Mouse (Mus musculus): Measurements from ENCODE around the gene Dpf3. TPM values are rescaled to one million over a fixed set of nuclear protein-coding genes. Genes with fewer than 3 reads are reported as not detected.

Dpf3 gene
- polyA plus RNA-seq, 1 experiment from 2014 or later: 23.2 TPM

GRCm38 (mm10) chr12:83411721-83412521, 75.6 kb downstream of the Dpf3 start:
- ATAC-seq (ENCODE audit: insufficient number of reproducible peaks, insufficient read depth, low FRiP score, low read depth): peak; percentile 55
- Histone ChIP-seq H3K27me3 (ENCODE audit: control insufficient read depth, insufficient read depth, low read length) (no peaks in the 10 kb centered on the region), H3K27ac (replicated peaks in 1 of 2; ENCODE audit: control insufficient read depth in 1 of 2, insufficient read depth in 1 of 2, low read depth in 2 of 2, low read length in 2 of 2) (peak overlapping the region; percentile 65 to 83), H3K4me3 (ENCODE audit: control insufficient read depth in 1 of 2, insufficient read depth in 1 of 2, low read depth in 1 of 2, low read length in 2 of 2) (peak overlapping the region in 1 of 2 experiments; percentile 4; a peak in 1 of 4 replicates), H3K36me3 (ENCODE audit: control insufficient read depth, insufficient read depth, low read length) (no peaks in the 10 kb centered on the region), H3K9me3 (ENCODE audit: control insufficient read depth, low read length) (no peaks in the 10 kb centered on the region), H3K9ac (ENCODE audit: low read length) (peak overlapping the region; percentile 63), H3K4me1 (ENCODE audit: control insufficient read depth in 2 of 2, insufficient read depth in 2 of 2, low read length in 2 of 2) (peaks cover 24 to 45% of the 10 kb centered on the region in 2 experiments), H3K4me2 (ENCODE audit: low read length) (peak overlapping the region; percentile 54)
- WGBS: 23% methylated on average over 17 of the region's 17 CpGs

GRCm38 (mm10) chr12:83411032-83411431, 76.5 kb downstream of the Dpf3 start:
- Histone ChIP-seq H3K27ac (replicated peaks in 1 of 2; ENCODE audit: control insufficient read depth in 1 of 2, insufficient read depth in 1 of 2, low read depth in 2 of 2, low read length in 2 of 2) (peak overlapping the region in 1 of 2 experiments; percentile 83; a peak in 1 of 4 replicates), H3K4me1 (ENCODE audit: control insufficient read depth in 2 of 2, insufficient read depth in 2 of 2, low read length in 2 of 2) (peaks cover 24 to 54% of the 10 kb centered on the region in 2 experiments), H3K36me3 (ENCODE audit: control insufficient read depth, insufficient read depth, low read length) (no peaks in the 10 kb centered on the region), H3K4me3 (ENCODE audit: control insufficient read depth in 1 of 2, insufficient read depth in 1 of 2, low read depth in 1 of 2, low read length in 2 of 2) (no peak overlapping the region), H3K4me2 (ENCODE audit: low read length) (peak overlapping the region; percentile 54; the same call in 1 of the 2 replicates), H3K9me3 (ENCODE audit: control insufficient read depth, low read length) (no peaks in the 10 kb centered on the region), H3K27me3 (ENCODE audit: control insufficient read depth, insufficient read depth, low read length) (no peaks in the 10 kb centered on the region), H3K9ac (ENCODE audit: low read length) (peak overlapping the region; percentile 41; the same call in 1 of the 2 replicates)
- 65% methylated on average over 5 of the region's 5 CpGs for WGBS
- no peak for ATAC-seq (ENCODE audit: insufficient number of reproducible peaks, insufficient read depth, low FRiP score, low read depth)

GRCm38 (mm10) chr12:83405374-83406125, 82.0 kb downstream of the Dpf3 start:
- H3K4me1 ChIP-seq (ENCODE audit: control insufficient read depth in 2 of 2, insufficient read depth in 2 of 2, low read length in 2 of 2): peaks cover 12 to 34% of the 10 kb centered on the region in 2 experiments
- no peak overlapping the region for H3K9ac ChIP-seq (ENCODE audit: low read length)
- WGBS: 84% methylated on average over 12 of the region's 12 CpGs

GRCm38 (mm10) chr12:83402270-83402669, 85.2 kb downstream of the Dpf3 start:
- H3K9me3 ChIP-seq (ENCODE audit: control insufficient read depth, low read length): no peaks in the 10 kb centered on the region
- H3K4me2 ChIP-seq (ENCODE audit: low read length): no peak overlapping the region
- no peaks in the 10 kb centered on the region for H3K36me3 ChIP-seq (ENCODE audit: control insufficient read depth, insufficient read depth, low read length)
- peaks cover 10 to 23% of the 10 kb centered on the region in 2 experiments for H3K4me1 ChIP-seq (ENCODE audit: control insufficient read depth in 2 of 2, insufficient read depth in 2 of 2, low read length in 2 of 2)
- WGBS: 58% methylated on average over 5 of the region's 5 CpGs
- H3K27me3 ChIP-seq (ENCODE audit: control insufficient read depth, insufficient read depth, low read length): no peaks in the 10 kb centered on the region
- H3K4me3 ChIP-seq (ENCODE audit: control insufficient read depth in 1 of 2, insufficient read depth in 1 of 2, low read depth in 1 of 2, low read length in 2 of 2): no peak overlapping the region
- H3K27ac ChIP-seq (replicated peaks in 1 of 2; ENCODE audit: control insufficient read depth in 1 of 2, insufficient read depth in 1 of 2, low read depth in 2 of 2, low read length in 2 of 2): no peak overlapping the region; a peak in 1 of 4 replicates
- peak overlapping the region; percentile 16; the same call in 1 of the 2 replicates for H3K9ac ChIP-seq (ENCODE audit: low read length)
- no peak for ATAC-seq (ENCODE audit: insufficient number of reproducible peaks, insufficient read depth, low FRiP score, low read depth)

More at GRCm38 (mm10) chr12:83405374-83406125, 82.0 kb downstream of the Dpf3 start:
- no peak overlapping the region for H3K4me3 ChIP-seq (ENCODE audit: control insufficient read depth in 1 of 2, insufficient read depth in 1 of 2, low read depth in 1 of 2, low read length in 2 of 2)
- H3K27me3 ChIP-seq (ENCODE audit: control insufficient read depth, insufficient read depth, low read length): no peaks in the 10 kb centered on the region
- ATAC-seq (ENCODE audit: insufficient number of reproducible peaks, insufficient read depth, low FRiP score, low read depth): no peak
- no peak overlapping the region for H3K4me2 ChIP-seq (ENCODE audit: low read length)
- no peaks in the 10 kb centered on the region for H3K9me3 ChIP-seq (ENCODE audit: control insufficient read depth, low read length)
- H3K36me3 ChIP-seq (ENCODE audit: control insufficient read depth, insufficient read depth, low read length): no peaks in the 10 kb centered on the region
- no peak overlapping the region for H3K27ac ChIP-seq (replicated peaks in 1 of 2; ENCODE audit: control insufficient read depth in 1 of 2, insufficient read depth in 1 of 2, low read depth in 2 of 2, low read length in 2 of 2)

- Histone ChIP-seq H3K4me3 (ENCODE audit: control insufficient read depth in 1 of 2, insufficient read depth in 1 of 2, low read depth in 1 of 2, low read length in 2 of 2) (no peak overlapping the region), H3K36me3 (ENCODE audit: control insufficient read depth, insufficient read depth, low read length) (no peaks in the 10 kb centered on the region), H3K27me3 (ENCODE audit: control insufficient read depth, insufficient read depth, low read length) (no peaks in the 10 kb centered on the region), H3K27ac (replicated peaks in 1 of 2; ENCODE audit: control insufficient read depth in 1 of 2, insufficient read depth in 1 of 2, low read depth in 2 of 2, low read length in 2 of 2) (no peak overlapping the region), H3K9me3 (ENCODE audit: control insufficient read depth, low read length) (no peaks in the 10 kb centered on the region), H3K9ac (ENCODE audit: low read length) (no peak overlapping the region), H3K4me2 (ENCODE audit: low read length) (no peak overlapping the region), H3K4me1 (ENCODE audit: control insufficient read depth in 2 of 2, insufficient read depth in 2 of 2, low read length in 2 of 2) (peaks cover 10 to 31% of the 10 kb centered on the region in 2 experiments)
- WGBS: 90% methylated on average over 16 of the region's 16 CpGs
- ATAC-seq (ENCODE audit: insufficient number of reproducible peaks, insufficient read depth, low FRiP score, low read depth): no peak
Measured at GRCm38 (mm10) chr12:83392011-83392410, 95.5 kb downstream of the Dpf3 start.

GRCm38 (mm10) chr12:83387554-83387953, 100.0 kb downstream of the Dpf3 start:
- H3K4me2 ChIP-seq (ENCODE audit: low read length): no peak overlapping the region
- H3K27me3 ChIP-seq (ENCODE audit: control insufficient read depth, insufficient read depth, low read length): no peaks in the 10 kb centered on the region
- H3K4me1 ChIP-seq (ENCODE audit: control insufficient read depth in 2 of 2, insufficient read depth in 2 of 2, low read length in 2 of 2): peaks cover 15 to 26% of the 10 kb centered on the region in 2 experiments; a peak in 3 of 4 replicates
- WGBS: 9% methylated on average over 3 of the region's 3 CpGs
- no peaks in the 10 kb centered on the region for H3K36me3 ChIP-seq (ENCODE audit: control insufficient read depth, insufficient read depth, low read length)
- H3K4me3 ChIP-seq (ENCODE audit: control insufficient read depth in 1 of 2, insufficient read depth in 1 of 2, low read depth in 1 of 2, low read length in 2 of 2): no peak overlapping the region
- ATAC-seq (ENCODE audit: insufficient number of reproducible peaks, insufficient read depth, low FRiP score, low read depth): no peak
- H3K9ac ChIP-seq (ENCODE audit: low read length): no peak overlapping the region
- H3K9me3 ChIP-seq (ENCODE audit: control insufficient read depth, low read length): no peaks in the 10 kb centered on the region
- H3K27ac ChIP-seq (replicated peaks in 1 of 2; ENCODE audit: control insufficient read depth in 1 of 2, insufficient read depth in 1 of 2, low read depth in 2 of 2, low read length in 2 of 2): no peak overlapping the region

GRCm38 (mm10) chr12:83381072-83381471, 106.4 kb downstream of the Dpf3 start:
- no peak for ATAC-seq (ENCODE audit: insufficient number of reproducible peaks, insufficient read depth, low FRiP score, low read depth)
- H3K9me3 ChIP-seq (ENCODE audit: control insufficient read depth, low read length): no peaks in the 10 kb centered on the region
- no peak overlapping the region for H3K27ac ChIP-seq (replicated peaks in 1 of 2; ENCODE audit: control insufficient read depth in 1 of 2, insufficient read depth in 1 of 2, low read depth in 2 of 2, low read length in 2 of 2)
- no peaks in the 10 kb centered on the region for H3K36me3 ChIP-seq (ENCODE audit: control insufficient read depth, insufficient read depth, low read length)
- WGBS: 88% methylated on average over 6 of the region's 7 CpGs
- no peak overlapping the region for H3K4me2 ChIP-seq (ENCODE audit: low read length)
- no peak overlapping the region for H3K4me3 ChIP-seq (ENCODE audit: control insufficient read depth in 1 of 2, insufficient read depth in 1 of 2, low read depth in 1 of 2, low read length in 2 of 2)
- H3K4me1 ChIP-seq (ENCODE audit: control insufficient read depth in 2 of 2, insufficient read depth in 2 of 2, low read length in 2 of 2): peaks cover 3% of the 10 kb centered on the region in 2 experiments; a peak in 1 of 4 replicates
- H3K27me3 ChIP-seq (ENCODE audit: control insufficient read depth, insufficient read depth, low read length): no peaks in the 10 kb centered on the region
- no peak overlapping the region for H3K9ac ChIP-seq (ENCODE audit: low read length)
